Mouse (Mus musculus): ENCODE results near the gene Nuak1. TPM values are rescaled to one million over a fixed set of nuclear protein-coding genes. Genes with fewer than 3 reads are reported as not detected.

Nuak1 gene
- polyA plus RNA-seq, 1 experiment from 2014 or later, result 0.13 TPM

DNA sequence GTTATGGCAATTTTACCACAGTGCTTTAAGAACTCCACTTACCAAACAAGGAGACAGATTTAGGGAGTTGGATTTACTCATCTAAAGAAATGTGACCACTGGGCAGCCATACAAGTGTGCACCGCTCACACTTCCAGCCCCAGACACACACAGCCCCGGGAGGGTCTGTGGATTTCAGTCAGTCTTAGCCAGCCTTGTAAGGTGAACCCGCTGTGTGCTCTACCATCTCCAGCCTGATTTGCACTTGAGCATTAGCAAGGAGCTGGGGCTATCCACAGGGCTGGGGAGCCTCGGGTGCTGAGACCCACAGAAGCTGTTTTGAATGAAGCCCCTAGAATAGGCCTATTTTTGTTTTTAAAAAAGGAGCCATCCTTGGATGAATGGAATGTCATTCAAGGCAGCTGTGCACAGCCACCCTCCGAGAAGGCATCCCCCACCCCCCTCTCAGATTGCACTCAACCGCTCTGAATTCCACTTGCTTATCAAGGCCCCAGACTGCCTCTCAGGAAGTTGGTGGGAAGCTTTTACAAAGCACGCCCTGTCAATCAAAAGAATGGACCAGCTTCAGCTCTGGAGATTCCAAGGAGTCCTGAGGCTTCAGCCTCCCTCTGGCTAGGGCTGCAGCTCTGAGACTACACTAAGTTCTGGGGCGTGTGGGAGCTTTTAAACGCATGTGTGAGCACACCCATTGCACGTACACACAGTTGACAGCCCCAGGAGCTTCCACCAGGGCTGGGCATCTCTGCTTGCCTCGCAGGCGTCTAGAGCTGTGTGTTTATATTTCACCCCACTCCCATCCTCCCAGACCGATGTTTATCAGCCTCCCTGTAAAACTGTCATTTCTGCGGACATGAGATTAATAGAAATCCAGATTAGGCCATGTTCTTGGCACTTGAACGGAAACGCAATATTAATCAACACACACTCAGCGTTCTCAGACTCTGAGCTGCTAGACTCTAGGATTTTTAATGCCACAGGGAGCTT lies 57.2 kb downstream of the Nuak1 start:
- H3K9ac ChIP-seq (replicated peaks), result no peak overlapping the region
- peaks cover 11% of the 10 kb centered on the region for H3K4me1 ChIP-seq (ENCODE audit: insufficient read depth)
- no peaks in the 10 kb centered on the region for H3K27me3 ChIP-seq (ENCODE audit: insufficient read depth, low read length)
- H3K9me3 ChIP-seq (ENCODE audit: low read length), result no peaks in the 10 kb centered on the region
- no peak overlapping the region for H3K27ac ChIP-seq (ENCODE audit: low read depth)
- H3K36me3 ChIP-seq (replicated peaks; ENCODE audit: insufficient read depth, low read length), result no peaks in the 10 kb centered on the region
- DNase-seq (no peak), ATAC-seq (0 out of 2 replicates have a peak, but pooled peaks have one; percentile 25)
- no peak overlapping the region for H3K4me3 ChIP-seq (ENCODE audit: low read depth, low read length)
- TF ChIP-seq CTCF (IDR thresholded peaks at IDR 0.05; ENCODE audit: low read depth) (no peak), EP300 (IDR thresholded peaks at IDR 0.05; ENCODE audit: low read depth) (no peak)
- 23% methylated on average over 17 of the region's 17 CpGs for WGBS (ENCODE audit: insufficient replicate concordance)
- H3K4me2 ChIP-seq (ENCODE audit: low read depth, low read length), result no peak overlapping the region

DNA sequence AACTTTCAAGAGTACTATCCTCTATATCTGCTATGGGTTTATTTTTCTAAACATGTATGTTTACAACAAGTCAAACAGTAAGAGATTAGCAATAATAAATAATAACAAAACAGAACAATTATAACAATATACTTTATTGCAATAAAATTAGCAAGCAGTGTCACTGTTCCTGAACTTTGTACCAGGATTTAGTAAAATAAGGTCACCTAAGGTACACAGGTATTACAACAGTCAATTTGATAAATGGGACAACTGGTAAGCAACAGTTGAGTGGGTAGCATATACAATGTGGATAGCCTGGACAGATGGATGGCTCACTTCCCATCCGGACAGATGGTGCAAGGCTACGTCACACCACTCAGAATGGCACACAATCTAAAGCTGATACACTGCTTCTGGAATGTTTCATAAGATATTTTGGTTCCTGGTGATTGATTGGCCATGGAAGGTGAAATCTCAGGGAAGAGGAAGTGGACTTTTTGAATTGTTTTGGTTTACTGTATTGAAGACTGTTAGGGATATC lies 59.1 kb downstream of the Nuak1 start:
- WGBS (ENCODE audit: insufficient replicate concordance), result 75% methylated on average over 2 of the region's 2 CpGs

DNA sequence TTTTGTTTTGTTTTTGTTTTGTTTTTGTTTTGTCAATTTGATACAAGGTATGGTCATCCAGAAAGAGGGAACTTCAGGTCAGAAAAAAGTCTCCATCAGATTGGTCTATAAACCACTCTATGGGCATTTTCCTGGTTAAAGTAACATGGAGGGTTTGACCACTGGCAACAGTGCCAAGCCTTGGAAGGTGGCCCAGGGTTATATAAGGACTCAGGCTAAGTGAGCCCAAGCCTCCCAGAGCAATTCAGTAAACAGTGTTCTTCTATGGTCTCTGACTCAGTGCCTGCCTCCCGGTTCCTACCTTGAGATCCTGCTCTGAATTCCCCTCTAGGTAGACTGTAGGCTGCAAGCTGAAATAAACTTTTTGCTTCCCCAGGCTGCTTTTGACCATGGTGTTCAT lies 61.0 kb downstream of the Nuak1 start:
- no peak for ATAC-seq
- DNase-seq, result no peak
- Histone ChIP-seq H3K4me3 (ENCODE audit: low read depth, low read length) (no peak overlapping the region), H3K27ac (ENCODE audit: low read depth) (no peak overlapping the region), H3K27me3 (ENCODE audit: insufficient read depth, low read length) (no peaks in the 10 kb centered on the region), H3K9me3 (ENCODE audit: low read length) (no peaks in the 10 kb centered on the region), H3K9ac (replicated peaks) (no peak overlapping the region), H3K4me1 (ENCODE audit: insufficient read depth) (no peaks in the 10 kb centered on the region), H3K36me3 (replicated peaks; ENCODE audit: insufficient read depth, low read length) (no peaks in the 10 kb centered on the region), H3K4me2 (ENCODE audit: low read depth, low read length) (no peak overlapping the region)
- WGBS (ENCODE audit: insufficient replicate concordance), result 83% methylated on average over 1 of the region's 1 CpGs
- TF ChIP-seq EP300 (IDR thresholded peaks at IDR 0.05; ENCODE audit: low read depth) (no peak), CTCF (IDR thresholded peaks at IDR 0.05; ENCODE audit: low read depth) (no peak)

More for the DNA sequence above, 59.1 kb downstream of the Nuak1 start:
- Histone ChIP-seq H3K9me3 (ENCODE audit: low read length) (no peaks in the 10 kb centered on the region), H3K27me3 (ENCODE audit: insufficient read depth, low read length) (no peaks in the 10 kb centered on the region), H3K4me1 (ENCODE audit: insufficient read depth) (no peaks in the 10 kb centered on the region), H3K4me2 (ENCODE audit: low read depth, low read length) (no peak overlapping the region), H3K27ac (ENCODE audit: low read depth) (no peak overlapping the region), H3K4me3 (ENCODE audit: low read depth, low read length) (no peak overlapping the region), H3K9ac (replicated peaks) (no peak overlapping the region), H3K36me3 (replicated peaks; ENCODE audit: insufficient read depth, low read length) (no peaks in the 10 kb centered on the region)
- ATAC-seq (no peak), DNase-seq (no peak)
- TF ChIP-seq EP300 (IDR thresholded peaks at IDR 0.05; ENCODE audit: low read depth), result no peak
- TF ChIP-seq CTCF (IDR thresholded peaks at IDR 0.05; ENCODE audit: low read depth), result no peak

DNA sequence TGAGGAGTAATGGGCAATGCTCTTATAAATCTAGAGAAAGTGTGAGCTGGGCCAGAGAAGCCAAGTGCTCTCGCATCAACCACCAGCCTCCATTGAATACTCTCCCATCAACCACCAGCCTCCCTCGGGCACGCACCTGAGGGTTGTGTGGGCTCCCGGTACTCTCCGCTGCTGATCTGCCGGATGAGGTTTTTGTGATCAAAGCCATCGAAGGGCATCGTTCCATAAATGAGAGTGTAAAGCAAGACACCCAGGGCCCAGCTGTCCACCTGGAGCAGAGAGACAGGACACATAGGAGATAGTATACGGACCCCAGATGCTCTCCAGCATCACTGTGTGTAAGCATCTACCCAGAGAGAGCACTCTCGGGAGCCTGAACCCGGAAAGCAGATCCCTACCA lies 62.4 kb downstream of the Nuak1 start:
- Histone ChIP-seq H3K4me1 (ENCODE audit: insufficient read depth) (no peaks in the 10 kb centered on the region), H3K27me3 (ENCODE audit: insufficient read depth, low read length) (no peaks in the 10 kb centered on the region), H3K9ac (replicated peaks) (no peak overlapping the region), H3K27ac (ENCODE audit: low read depth) (no peak overlapping the region), H3K4me2 (ENCODE audit: low read depth, low read length) (no peak overlapping the region), H3K4me3 (ENCODE audit: low read depth, low read length) (no peak overlapping the region), H3K9me3 (ENCODE audit: low read length) (no peaks in the 10 kb centered on the region), H3K36me3 (replicated peaks; ENCODE audit: insufficient read depth, low read length) (no peaks in the 10 kb centered on the region)
- TF ChIP-seq CTCF (IDR thresholded peaks at IDR 0.05; ENCODE audit: low read depth) (no peak), EP300 (IDR thresholded peaks at IDR 0.05; ENCODE audit: low read depth) (no peak)
- ATAC-seq (no peak), DNase-seq (no peak)
- WGBS (ENCODE audit: insufficient replicate concordance), result 85% methylated on average over 11 of the region's 11 CpGs

DNA sequence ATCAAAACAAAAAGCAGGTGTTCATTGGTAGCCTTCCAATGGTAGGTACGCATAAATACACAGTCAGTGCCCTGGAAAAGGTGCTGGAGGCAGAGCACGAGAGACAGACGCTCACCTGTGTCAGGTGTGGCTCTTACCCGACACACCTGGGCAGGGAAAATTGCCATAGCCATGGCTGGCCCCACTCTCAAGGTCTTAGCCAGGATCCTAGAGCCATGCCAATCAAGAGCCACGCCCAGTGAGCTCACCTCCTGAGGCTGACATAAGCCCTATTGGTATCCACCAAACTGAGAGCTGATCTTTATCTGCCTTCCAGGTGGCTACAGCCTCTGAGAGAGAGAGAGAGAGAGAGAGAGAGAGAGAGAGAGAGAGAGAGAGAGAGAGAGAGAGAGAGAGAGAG lies 64.1 kb downstream of the Nuak1 start:
- H3K9ac ChIP-seq (replicated peaks), result no peak overlapping the region
- ATAC-seq (no peak), DNase-seq (no peak)
- no peaks in the 10 kb centered on the region for H3K27me3 ChIP-seq (ENCODE audit: insufficient read depth, low read length)
- no peak overlapping the region for H3K4me2 ChIP-seq (ENCODE audit: low read depth, low read length)
- H3K4me3 ChIP-seq (ENCODE audit: low read depth, low read length), result no peak overlapping the region
- H3K4me1 ChIP-seq (ENCODE audit: insufficient read depth), result no peaks in the 10 kb centered on the region
- no peak for TF ChIP-seq EP300 (IDR thresholded peaks at IDR 0.05; ENCODE audit: low read depth)
- TF ChIP-seq CTCF (IDR thresholded peaks at IDR 0.05; ENCODE audit: low read depth), result no peak
- H3K36me3 ChIP-seq (replicated peaks; ENCODE audit: insufficient read depth, low read length), result no peaks in the 10 kb centered on the region
- H3K9me3 ChIP-seq (ENCODE audit: low read length), result no peaks in the 10 kb centered on the region
- H3K27ac ChIP-seq (ENCODE audit: low read depth), result no peak overlapping the region
- WGBS (ENCODE audit: insufficient replicate concordance), result 78% methylated on average over 5 of the region's 5 CpGs

DNA sequence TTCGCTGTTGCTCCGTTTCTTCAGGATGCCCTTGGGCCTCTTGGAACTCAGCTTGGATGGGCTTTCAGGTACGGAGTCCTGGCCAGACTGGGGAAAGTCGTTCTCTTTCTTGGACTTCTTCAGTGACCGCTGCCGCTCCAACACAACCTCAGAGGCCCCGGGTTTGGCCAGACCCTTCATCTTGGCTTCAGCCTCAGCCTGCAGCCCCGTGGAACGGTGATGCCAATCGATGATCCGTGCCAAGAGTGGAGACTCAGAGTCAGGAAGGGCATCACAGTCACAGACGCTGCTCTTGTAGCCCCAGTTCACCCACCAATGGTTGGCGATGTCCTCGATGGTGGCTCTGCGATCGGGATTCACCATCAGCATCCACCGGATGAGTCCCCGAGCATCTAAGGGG lies 65.4 kb downstream of the Nuak1 start:
- TF ChIP-seq EP300 (IDR thresholded peaks at IDR 0.05; ENCODE audit: low read depth), result no peak
- TF ChIP-seq CTCF (IDR thresholded peaks at IDR 0.05; ENCODE audit: low read depth), result no peak

More for the DNA sequence above, 65.4 kb downstream of the Nuak1 start:
- no peak overlapping the region for H3K4me2 ChIP-seq (ENCODE audit: low read depth, low read length)
- no peak overlapping the region for H3K4me3 ChIP-seq (ENCODE audit: low read depth, low read length)
- no peaks in the 10 kb centered on the region for H3K4me1 ChIP-seq (ENCODE audit: insufficient read depth)
- ATAC-seq (no peak), DNase-seq (no peak)
- H3K9ac ChIP-seq (replicated peaks), result no peak overlapping the region
- H3K27ac ChIP-seq (ENCODE audit: low read depth), result no peak overlapping the region
- WGBS (ENCODE audit: insufficient replicate concordance), result 83% methylated on average over 18 of the region's 18 CpGs
- H3K36me3 ChIP-seq (replicated peaks; ENCODE audit: insufficient read depth, low read length), result no peaks in the 10 kb centered on the region
- no peaks in the 10 kb centered on the region for H3K27me3 ChIP-seq (ENCODE audit: insufficient read depth, low read length)
- H3K9me3 ChIP-seq (ENCODE audit: low read length), result no peaks in the 10 kb centered on the region
